Comparison of ENCODE assay signal across 11 mouse cellular contexts in the genomic region with DNA sequence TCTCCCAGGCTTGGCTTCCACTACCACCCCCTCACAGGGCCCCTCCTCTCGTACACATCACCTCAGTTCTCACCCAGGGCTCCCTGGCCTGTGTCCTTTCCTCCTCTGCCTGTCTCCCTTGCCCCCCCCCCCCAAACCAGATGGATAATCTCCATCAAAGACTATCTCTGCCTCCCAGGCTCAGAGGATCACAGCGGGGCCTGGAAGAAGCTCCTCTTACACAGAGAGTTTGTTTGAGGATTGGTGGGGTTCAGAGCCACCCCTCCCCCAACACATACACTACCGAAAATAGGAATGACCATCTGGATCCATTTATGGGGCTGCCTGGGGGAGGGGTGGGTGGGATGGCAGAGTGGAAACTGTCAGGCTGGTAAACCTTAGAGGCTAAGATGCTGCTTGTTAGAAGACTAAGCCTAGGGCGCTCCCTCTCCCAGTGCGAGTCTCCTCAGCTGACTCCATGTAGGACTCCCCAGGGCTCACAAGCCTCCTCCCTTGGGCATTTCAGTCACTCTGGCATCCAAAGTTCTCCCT. TPM values are rescaled to one million over a fixed set of nuclear protein-coding genes. Genes with fewer than 3 reads are reported as not detected.
DNase-seq lines count a peak whose midpoint lies in the region; ATAC-seq and TF ChIP-seq lines count a peak whose summit lies in the region.
"Had no signal": no experiment of that assay in that cellular context is flagged by ENCODE, and none has a peak within 500 bp of the region (broad histone marks: within the 10 kb centered on the region; RNA-seq: fewer than 3 reads in every experiment).

No protein-coding gene starts in this region.

- no peak overlapping the region for H3K27ac ChIP-seq in gastrocnemius, adult 2 months
- peak overlapping the region; percentile 84 for H3K27ac ChIP-seq in limb, embryonic 14.5 days (replicated peaks; ENCODE audit: low read depth, low read length)
- H3K27ac ChIP-seq: liver, embryonic 13.5 days had no signal

- H3K9me3 ChIP-seq in limb, embryonic 14.5 days (ENCODE audit: control insufficient read depth, low read length), result no peaks in the 10 kb centered on the region
- H3K9me3 ChIP-seq: liver, embryonic 13.5 days had no signal

- DNase-seq in gastrocnemius, adult 2 months, result peak; percentile 13
- no peak for DNase-seq in gastrocnemius, postnatal 14 days
- peak; percentile 41 for DNase-seq in right cerebral cortex, postnatal 14 days
- DNase-seq in right cerebral cortex, adult 18-20 months, result no peak
- DNase-seq in limb, embryonic 14.5 days (ENCODE audit: low spot score), result peak; percentile 64
- no peak for DNase-seq in MN1 (ENCODE audit: low spot score)
- no peak for DNase-seq in layer of hippocampus, adult 9-10 months (ENCODE audit: low spot score)
- no peak for DNase-seq in urinary bladder, postnatal 10 days (ENCODE audit: low spot score)
- DNase-seq: liver, embryonic 13.5 days; thymus, postnatal 4 days had no signal

- no peaks in the 10 kb centered on the region for H3K36me3 ChIP-seq in limb, embryonic 14.5 days (ENCODE audit: control insufficient read depth, insufficient read depth, low read length)
- H3K36me3 ChIP-seq: liver, embryonic 13.5 days had no signal

- H3K4me3 ChIP-seq in gastrocnemius, adult 2 months, result no peak overlapping the region
- H3K4me3 ChIP-seq in limb, embryonic 14.5 days (replicated peaks; ENCODE audit: low read length), result no peak overlapping the region
- H3K4me3 ChIP-seq: liver, embryonic 13.5 days had no signal

- H3K4me1 ChIP-seq in limb, embryonic 14.5 days (ENCODE audit: control insufficient read depth, insufficient read depth, low read length), result peaks cover 28% of the 10 kb centered on the region

- peak overlapping the region; percentile 40 for H3K9ac ChIP-seq in limb, embryonic 14.5 days (ENCODE audit: low read depth, low read length, severe bottlenecking)
- H3K9ac ChIP-seq: liver, embryonic 13.5 days had no signal

- 2% methylated on average over 5 of the region's 5 CpGs for WGBS in limb, embryonic 14.5 days

- peak overlapping the region; percentile 20 for H3K4me2 ChIP-seq in limb, embryonic 14.5 days (replicated peaks; ENCODE audit: low read depth, low read length, severe bottlenecking)
- H3K4me2 ChIP-seq: liver, embryonic 13.5 days had no signal

- intact Hi-C loops in gastrocnemius, adult 2 months (cut with DNase I), result no loop called here
- intact Hi-C loops in gastrocnemius, postnatal 14 days (cut with DNase I; ENCODE audit: low total_unique reads), result no loop called here

- TF ChIP-seq POLR2A in limb, embryonic 14.5 days (IDR thresholded peaks at IDR 0.05; ENCODE audit: borderline replicate concordance, extremely low read depth, insufficient read depth, insufficient read length), result no peak

- ATAC-seq in limb, embryonic 14.5 days (ENCODE audit: low FRiP score, low read depth), result peak; percentile 56

- no peaks in the 10 kb centered on the region for H3K27me3 ChIP-seq in limb, embryonic 14.5 days (ENCODE audit: control insufficient read depth, insufficient read depth, low read length)
- H3K27me3 ChIP-seq: CH12.LX; liver, embryonic 13.5 days had no signal

- TF ChIP-seq CTCF in gastrocnemius, adult 2 months (IDR thresholded peaks at IDR 0.05), result no peak

RNA-seq across cellular contexts. Expression of a gene that starts 4.4 kb away (rescaled TPM):
- 10 to 100 TPM; 21.6 to 25.7 TPM for total RNA-seq in gastrocnemius, adult 2 months (2021)
- 10 to 100 TPM; 21.1 to 22.6 TPM for total RNA-seq in gastrocnemius, postnatal 14 days (2021)
- 101 and 119 TPM in 2 replicates for polyA plus RNA-seq in limb, embryonic 14.5 days (2012; rRNA removed)
- 81.6 and 84.1 TPM in 2 replicates for polyA plus RNA-seq in limb, embryonic 14.5 days (2014; fragmentation: Nextera tagmentation; extraction: Ambion mirVana)

RNA-seq across cellular contexts. Expression of a gene that starts 19.1 kb away (rescaled TPM):
- total RNA-seq in gastrocnemius, adult 2 months (2021), result not detected
- total RNA-seq in gastrocnemius, postnatal 14 days (2021), result under 1 TPM; 0.49 to 0.62 TPM
- 14.3 and 15.7 TPM in 2 replicates for polyA plus RNA-seq in limb, embryonic 14.5 days (2012; rRNA removed)
- 17.9 and 23.3 TPM in 2 replicates for polyA plus RNA-seq in limb, embryonic 14.5 days (2014; fragmentation: Nextera tagmentation; extraction: Ambion mirVana)

RNA-seq across cellular contexts. Expression of a gene that starts 41.4 kb away (rescaled TPM):
- total RNA-seq in gastrocnemius, adult 2 months (2021), result 10 to 100 TPM; 10.5 to 15.0 TPM
- 10 to 100 TPM in 1 of 2 experiments, 1 to 10 TPM in 1; 4.0 to 15.3 TPM for total RNA-seq in gastrocnemius, postnatal 14 days (2021)
- polyA plus RNA-seq in limb, embryonic 14.5 days (2012; rRNA removed), result 6.7 and 7.5 TPM in 2 replicates
- 9.4 and 10.4 TPM in 2 replicates for polyA plus RNA-seq in limb, embryonic 14.5 days (2014; fragmentation: Nextera tagmentation; extraction: Ambion mirVana)

Comparison
In these comparisons a context has a peak if more than half of its experiments do, and no peak if none do; other contexts are left out.
1. DNase-seq: peak in gastrocnemius, adult 2 months (single experiment), right cerebral cortex, postnatal 14 days (single experiment) and limb, embryonic 14.5 days (single experiment); none in gastrocnemius, postnatal 14 days (single experiment), right cerebral cortex, adult 18-20 months (single experiment), MN1 (single experiment), layer of hippocampus, adult 9-10 months (single experiment) and urinary bladder, postnatal 10 days (single experiment).